In genomic region chr17:83165140-83165539, GRCm38 (mm10) we compare ENCODE assay signal across 29 mouse cellular contexts. TPM values are rescaled to one million over a fixed set of nuclear protein-coding genes. Genes with fewer than 3 reads are reported as not detected.
DNase-seq lines count a peak whose midpoint lies in the region; ATAC-seq and TF ChIP-seq lines count a peak whose summit lies in the region.
"Had no signal": no experiment of that assay in that cellular context is flagged by ENCODE, and none has a peak within 500 bp of the region (broad histone marks: within the 10 kb centered on the region; RNA-seq: fewer than 3 reads in every experiment).

No protein-coding gene starts in this region.

- H3K4me1 ChIP-seq in intestine, embryonic 15.5 days (replicated peaks): peaks cover 19% of the 10 kb centered on the region
- H3K4me1 ChIP-seq in intestine, postnatal 0 days (replicated peaks; ENCODE audit: control insufficient read depth, insufficient read depth, low read length): peaks cover 6% of the 10 kb centered on the region; the same call in 1 of the 2 replicates
- peaks cover 50% of the 10 kb centered on the region for H3K4me1 ChIP-seq in limb, embryonic 10.5 days

- no peaks in the 10 kb centered on the region for H3K9me3 ChIP-seq in intestine, embryonic 15.5 days
- H3K9me3 ChIP-seq in intestine, postnatal 0 days (ENCODE audit: control insufficient read depth): no peaks in the 10 kb centered on the region
- H3K9me3 ChIP-seq in limb, embryonic 10.5 days (replicated peaks): no peaks in the 10 kb centered on the region
- H3K9me3 ChIP-seq: heart, embryonic 15.5 days; hindbrain, embryonic 15.5 days; limb, embryonic 13.5 days; lung, embryonic 15.5 days had no signal

- H3K27ac ChIP-seq in gastrocnemius, adult 2 months: no peak overlapping the region
- no peak overlapping the region for H3K27ac ChIP-seq in intestine, embryonic 15.5 days
- no peak overlapping the region for H3K27ac ChIP-seq in intestine, postnatal 0 days (ENCODE audit: low read depth, low read length)
- H3K27ac ChIP-seq in limb, embryonic 10.5 days: peak overlapping the region; percentile 47
- H3K27ac ChIP-seq: heart, embryonic 15.5 days; hindbrain, embryonic 15.5 days; limb, embryonic 13.5 days; lung, embryonic 15.5 days; stomach, postnatal 0 days had no signal

- no peak for TF ChIP-seq CTCF in gastrocnemius, adult 2 months (IDR thresholded peaks at IDR 0.05)
- TF ChIP-seq CTCF in intestine, postnatal 0 days (IDR thresholded peaks at IDR 0.05; ENCODE audit: low read depth): no peak

- peak; percentile 29; the same call in 1 of the 2 replicates for ATAC-seq in intestine, embryonic 15.5 days
- ATAC-seq in intestine, postnatal 0 days: no peak
- ATAC-seq: inflammation-experienced regulatory T-cells, adult 6 months; midbrain, embryonic 16.5 days had no signal

- no peak overlapping the region for H3K9ac ChIP-seq in intestine, embryonic 15.5 days
- no peak overlapping the region for H3K9ac ChIP-seq in intestine, postnatal 0 days (ENCODE audit: low read depth, low read length)
- H3K9ac ChIP-seq: heart, embryonic 15.5 days; hindbrain, embryonic 15.5 days; limb, embryonic 13.5 days; lung, embryonic 15.5 days had no signal

- 61% methylated on average over 4 of the region's 4 CpGs for WGBS in intestine, embryonic 15.5 days
- WGBS in intestine, postnatal 0 days: 61% methylated on average over 4 of the region's 4 CpGs
- WGBS in limb, embryonic 10.5 days: 10% methylated on average over 4 of the region's 4 CpGs

- intact Hi-C loops in gastrocnemius, adult 2 months (cut with DNase I): no loop called here

- H3K4me2 ChIP-seq in intestine, embryonic 15.5 days (replicated peaks): no peak overlapping the region
- H3K4me2 ChIP-seq in intestine, postnatal 0 days (replicated peaks; ENCODE audit: low read depth): no peak overlapping the region
- H3K4me2 ChIP-seq: heart, embryonic 15.5 days; hindbrain, embryonic 15.5 days; limb, embryonic 13.5 days; liver, embryonic 11.5 days; lung, embryonic 15.5 days; midbrain, embryonic 11.5 days had no signal

- no peak overlapping the region for H3K4me3 ChIP-seq in gastrocnemius, adult 2 months
- no peak overlapping the region for H3K4me3 ChIP-seq in intestine, embryonic 15.5 days (replicated peaks)
- no peak overlapping the region for H3K4me3 ChIP-seq in intestine, postnatal 0 days (ENCODE audit: low read depth, low read length)
- no peak overlapping the region for H3K4me3 ChIP-seq in limb, embryonic 10.5 days
- H3K4me3 ChIP-seq: erythroblast, embryonic 14.5 days; heart, embryonic 15.5 days; hindbrain, embryonic 15.5 days; limb, embryonic 13.5 days; lung, embryonic 15.5 days had no signal

- peak; percentile 3 for DNase-seq in gastrocnemius, adult 2 months
- DNase-seq in gastrocnemius, adult 8-10 months (ENCODE audit: low spot score in 2 of 2): no peak
- DNase-seq in embryo, embryonic 10.5 days (ENCODE audit: low spot score): peak; percentile 64
- no peak for DNase-seq in limb, embryonic 10.5 days (ENCODE audit: low spot score)
- DNase-seq in right cerebral cortex, adult 18-20 months: no peak
- DNase-seq in urinary bladder, postnatal 25 days (ENCODE audit: low spot score): no peak
- DNase-seq: adrenal gland, postnatal 14 days; cerebellum, adult 11-12 months; cerebellum, adult 9-11 months; gastrocnemius, postnatal 10 days; heart, postnatal 4 days; kidney, postnatal 10 days; layer of hippocampus, adult 9-11 months; right cerebral cortex, postnatal 4 days; thymus, adult 18-20 months; thymus, postnatal 25 days had no signal

- H3K27me3 ChIP-seq in intestine, embryonic 15.5 days (replicated peaks): peaks cover 6% of the 10 kb centered on the region; the same call in 1 of the 2 replicates
- no peaks in the 10 kb centered on the region for H3K27me3 ChIP-seq in intestine, postnatal 0 days (replicated peaks; ENCODE audit: control insufficient read depth, insufficient read depth, low read length)
- peaks cover 65% of the 10 kb centered on the region for H3K27me3 ChIP-seq in limb, embryonic 10.5 days (ENCODE audit: low read depth, poor library complexity, severe bottlenecking)
- H3K27me3 ChIP-seq: heart, embryonic 15.5 days; hindbrain, embryonic 15.5 days; lung, embryonic 15.5 days had no signal

- no peaks in the 10 kb centered on the region for H3K36me3 ChIP-seq in intestine, embryonic 15.5 days
- no peaks in the 10 kb centered on the region for H3K36me3 ChIP-seq in intestine, postnatal 0 days (ENCODE audit: control insufficient read depth, insufficient read depth)
- H3K36me3 ChIP-seq in limb, embryonic 10.5 days: no peaks in the 10 kb centered on the region
- H3K36me3 ChIP-seq: heart, embryonic 15.5 days; hindbrain, embryonic 15.5 days; limb, embryonic 13.5 days; lung, embryonic 15.5 days had no signal

RNA-seq across cellular contexts. Expression of gene Pkdcc, which starts 50.0 kb away (rescaled TPM):
- 100 to 1,000 TPM in 1 of 2 experiments, 10 to 100 TPM in 1; 96.3 to 115 TPM for total RNA-seq in gastrocnemius, adult 2 months (2021)
- total RNA-seq in gastrocnemius, adult 8-10 months (2022): 100 to 1,000 TPM in 2 of 4 experiments, 10 to 100 TPM in 2; 85.3 to 139 (median 108) TPM
- 26.9 and 28.4 TPM in 2 replicates for polyA plus RNA-seq in intestine, embryonic 15.5 days (2015; fragmentation: Nextera tagmentation; extraction: Ambion mirVana)
- polyA plus RNA-seq in intestine, postnatal 0 days (2015; fragmentation: Nextera tagmentation; extraction: Ambion mirVana): 15.8 and 17.5 TPM in 2 replicates
- polyA plus RNA-seq in limb, embryonic 10.5 days (2016; fragmentation: Nextera tagmentation; extraction: Ambion mirVana): 32.4 and 34.8 TPM in 2 replicates
- total RNA-seq: common myeloid progenitor, adult 5-6 weeks had no signal

Comparison
In these comparisons a context has a peak if more than half of its experiments do, and no peak if none do; other contexts are left out.
1. DNase-seq: peak in gastrocnemius, adult 2 months (single experiment) and embryo, embryonic 10.5 days (single experiment); none in gastrocnemius, adult 8-10 months (0 of 2), limb, embryonic 10.5 days (single experiment), right cerebral cortex, adult 18-20 months (single experiment) and urinary bladder, postnatal 25 days (single experiment).